Mouse (Mus musculus) forebrain, postnatal 0 days (tissue): ENCODE data around the gene Ctu2. TPM values are rescaled to one million over a fixed set of nuclear protein-coding genes. Genes with fewer than 3 reads are reported as not detected.
A peak's percentile ranks its signal among the peaks of the same experiment; 100 is the strongest.

Experiments
- ATAC-seq: fragments of 200-750 bp; cut with Nextera tagmentation; 2 replicates; pipeline ENCODE4 v1.8.0; 2017; ENCODE audit warnings: mild to moderate bottlenecking, moderate library complexity
- DNase-seq: peaks from one replicate; pipeline ENCODE4 v3.0.0-alpha.2; 2015
- H3K27ac ChIP-seq: fragments of 300-500 bp; sonication (generic); 2 replicates; pipeline ENCODE4 v1.5.1; 2014; ENCODE audit warnings: low read depth, mild to moderate bottlenecking, antibody characterized with exemption, low read length, moderate library complexity, mixed read lengths
- H3K27me3 ChIP-seq: fragments of 300-500 bp; sonication (generic); 2 replicates; pipeline ENCODE4 v1.6.1; 2014; ENCODE audit warnings: mild to moderate bottlenecking, low read length, mixed read lengths; ENCODE audit not compliant: insufficient read depth
- H3K36me3 ChIP-seq: fragments of 300-500 bp; sonication (generic); 2 replicates; pipeline ENCODE4 v1.6.1; 2014; ENCODE audit warnings: mild to moderate bottlenecking, moderate library complexity; ENCODE audit not compliant: insufficient read depth
- H3K4me1 ChIP-seq: fragments of 300-500 bp; sonication (generic); 2 replicates; pipeline ENCODE4 v1.6.1; 2014; ENCODE audit warnings: antibody characterized with exemption; ENCODE audit not compliant: insufficient read depth
- H3K4me2 ChIP-seq: fragments of 300-500 bp; sonication (generic); 2 replicates; pipeline ENCODE4 v1.6.1; 2014; ENCODE audit warnings: low read depth, mild to moderate bottlenecking, moderate library complexity
- H3K4me3 ChIP-seq: fragments of 300-500 bp; sonication (generic); 2 replicates; pipeline ENCODE4 v1.5.1; 2014; ENCODE audit warnings: low read depth, low read length, mixed read lengths
- H3K9ac ChIP-seq: fragments of 300-500 bp; sonication (generic); 2 replicates; pipeline ENCODE4 v1.6.1; 2014; ENCODE audit warnings: mild to moderate bottlenecking
- H3K9me3 ChIP-seq: fragments of 300-500 bp; sonication (generic); 2 replicates; pipeline ENCODE4 v1.6.1; 2016; ENCODE audit warnings: low read length
- CTCF ChIP-seq: sonication (generic); IDR thresholded peaks from 2 replicates; pipeline ENCODE4 v1.5.1; 2016; ENCODE audit warnings: antibody characterized with exemption, control low read depth, low read depth
- WGBS: fragments of 180-500 bp; shearing (Covaris S2); extraction: QIAGEN DNeasy Blood & Tissue Kit; methylation state at CpG from one replicate; pipeline ENCODE4 v1.1.7; 2014; 5-methylcytosine and 5-hydroxymethylcytosine counted together
- polyA plus RNA-seq: library from polyadenylated mRNA; unstranded; fragments of >200 nt; fragmentation: Nextera tagmentation; extraction: Ambion mirVana; gene quantifications from 2 replicates; pipeline ENCODE4 v1.2.1, GENCODE M21; 2015
- total RNA-seq: library from RNA; depleted of rRNA; stranded (reverse); fragments of >200 nt; gene quantifications from 2 replicates; pipeline ENCODE4 v1.2.3, GENCODE M21; 2014

Gene Ctu2
- total and polyA plus RNA-seq, 2 experiments from 2014 or later: 58.0 to 99.5 TPM

GRCm38 (mm10) chr8:122467816-122468215 lies 8.1 kb upstream of the Ctu2 start:
- Histone ChIP-seq H3K9me3 (no peaks in the 10 kb centered on the region), H3K4me1 (no peaks in the 10 kb centered on the region), H3K9ac (no peak overlapping the region), H3K4me3 (no peak overlapping the region), H3K4me2 (no peak overlapping the region), H3K27me3 (no peaks in the 10 kb centered on the region), H3K27ac (no peak overlapping the region), H3K36me3 (peaks cover 34% of the 10 kb centered on the region)
- DNase-seq (no peak), ATAC-seq (no peak)
- WGBS: 93% methylated on average over 13 of the region's 13 CpGs
- TF ChIP-seq CTCF: no peak

GRCm38 (mm10) chr8:122469407-122469806 lies 6.5 kb upstream of the Ctu2 start:
- Histone ChIP-seq H3K27ac (no peak overlapping the region), H3K9ac (no peak overlapping the region), H3K4me1 (peaks cover under 1% of the 10 kb centered on the region; the same call in 1 of the 2 replicates), H3K9me3 (no peaks in the 10 kb centered on the region), H3K4me2 (no peak overlapping the region), H3K27me3 (no peaks in the 10 kb centered on the region), H3K36me3 (peaks cover 45% of the 10 kb centered on the region), H3K4me3 (no peak overlapping the region)
- DNase-seq (no peak), ATAC-seq (no peak)
- 86% methylated on average over 6 of the region's 6 CpGs for WGBS
- no peak for TF ChIP-seq CTCF

- Histone ChIP-seq H3K36me3 (peaks cover 45% of the 10 kb centered on the region), H3K9me3 (no peaks in the 10 kb centered on the region), H3K9ac (no peak overlapping the region), H3K4me3 (no peak overlapping the region), H3K27me3 (no peaks in the 10 kb centered on the region), H3K4me1 (peaks cover 6% of the 10 kb centered on the region; the same call in 1 of the 2 replicates), H3K27ac (no peak overlapping the region), H3K4me2 (no peak overlapping the region)
- TF ChIP-seq CTCF: no peak
- ATAC-seq (no peak), DNase-seq (no peak)
- WGBS: 87% methylated on average over 10 of the region's 10 CpGs
Observed at GRCm38 (mm10) chr8:122469965-122470364, 6.0 kb upstream of the Ctu2 start.

- no peak for DNase-seq
- Histone ChIP-seq H3K27ac (no peak overlapping the region), H3K36me3 (peaks cover 45% of the 10 kb centered on the region), H3K4me3 (no peak overlapping the region), H3K9ac (no peak overlapping the region), H3K4me2 (no peak overlapping the region), H3K27me3 (no peaks in the 10 kb centered on the region), H3K9me3 (no peaks in the 10 kb centered on the region), H3K4me1 (peaks cover 8% of the 10 kb centered on the region; the same call in 1 of the 2 replicates)
- no peak for TF ChIP-seq CTCF
- ATAC-seq: no peak
- 81% methylated on average over 5 of the region's 5 CpGs for WGBS
Observed at GRCm38 (mm10) chr8:122470691-122471090, 5.3 kb upstream of the Ctu2 start.

- Histone ChIP-seq H3K36me3 (peaks cover 32% of the 10 kb centered on the region), H3K27me3 (no peaks in the 10 kb centered on the region), H3K27ac (no peak overlapping the region), H3K9me3 (no peaks in the 10 kb centered on the region), H3K9ac (no peak overlapping the region), H3K4me2 (no peak overlapping the region), H3K4me1 (peaks cover 16% of the 10 kb centered on the region; the same call in 1 of the 2 replicates), H3K4me3 (no peak overlapping the region)
- ATAC-seq (no peak), DNase-seq (no peak)
- WGBS: 84% methylated on average over 8 of the region's 8 CpGs
- TF ChIP-seq CTCF: no peak
Observed at GRCm38 (mm10) chr8:122473911-122474421, 2.0 kb upstream of the Ctu2 start.

- peak overlapping the region; percentile 89 for H3K4me2 ChIP-seq
- WGBS: 13% methylated on average over 16 of the region's 16 CpGs
- no peaks in the 10 kb centered on the region for H3K27me3 ChIP-seq
- peak overlapping the region; percentile 91 for H3K9ac ChIP-seq
- no peaks in the 10 kb centered on the region for H3K9me3 ChIP-seq
- H3K4me3 ChIP-seq: peak overlapping the region; percentile 93
- peaks cover 16% of the 10 kb centered on the region; the same call in 1 of the 2 replicates for H3K4me1 ChIP-seq
- peaks cover 43% of the 10 kb centered on the region for H3K36me3 ChIP-seq
- DNase-seq: no peak
- no peak for TF ChIP-seq CTCF
- peak overlapping the region; percentile 72; the same call in 1 of the 2 replicates for H3K27ac ChIP-seq
- no peak for ATAC-seq
Observed at GRCm38 (mm10) chr8:122474951-122475560, 887 bp upstream of the Ctu2 start.

DNA sequence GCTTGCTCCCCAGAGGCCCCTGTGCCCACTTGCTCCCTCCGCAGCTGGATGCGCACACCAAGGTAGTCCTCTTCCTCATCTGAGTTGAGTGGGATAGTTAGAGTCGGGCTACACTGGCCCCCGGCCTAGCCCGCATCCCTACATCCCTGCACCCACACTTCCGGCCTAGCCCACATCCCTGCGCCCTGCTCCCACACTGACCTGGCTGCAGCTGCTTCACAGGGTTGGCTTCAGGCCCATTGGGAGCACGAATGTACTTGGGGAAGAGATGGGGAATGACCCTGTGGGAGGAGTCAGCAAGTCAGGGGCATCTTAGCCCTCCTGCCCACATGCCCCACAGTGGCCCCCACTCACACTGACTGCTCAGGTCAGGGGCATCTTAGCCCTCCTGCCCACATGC lies 6.5 kb downstream of the Ctu2 start:
- WGBS: 96% methylated on average over 8 of the region's 8 CpGs
- Histone ChIP-seq H3K36me3 (peaks cover 62% of the 10 kb centered on the region), H3K9ac (no peak overlapping the region), H3K4me1 (no peaks in the 10 kb centered on the region), H3K9me3 (no peaks in the 10 kb centered on the region), H3K4me2 (no peak overlapping the region), H3K27me3 (no peaks in the 10 kb centered on the region), H3K27ac (no peak overlapping the region), H3K4me3 (no peak overlapping the region)
- ATAC-seq (no peak), DNase-seq (no peak)
- no peak for TF ChIP-seq CTCF
